Mouse (Mus musculus) heart, postnatal 10 days (tissue): ENCODE measurements around the gene Foxp1. TPM values are rescaled to one million over a fixed set of nuclear protein-coding genes. Genes with fewer than 3 reads are reported as not detected.

Source experiments
- DNase-seq, 2 experiments: peaks; one replicate each; pipeline ENCODE4 v3.0.0; 2021
- intact Hi-C: fragments of 180-260 bp; cut with DNase I; formaldehyde crosslinking; loops from one replicate; pipeline ENCODE4 v1.15.1; 2025
- total RNA-seq, 2 experiments: library from RNA; stranded (reverse); gene quantifications; 2 replicates each; pipeline ENCODE4 v1.2.3; 2021

Gene Foxp1
- total RNA-seq, 2 experiments from 2014 or later, result 52.4 to 60.6 TPM

GRCm38 (mm10) chr6:99203231-99203630 lies 319.3 kb downstream of the Foxp1 start:
- intact Hi-C loops, result loop anchor here (5.0 kb wide), 3 partner anchors 36 to 319 kb away; partner anchors contain the start of gene Foxp1
- no peak for DNase-seq

- intact Hi-C loops, result loop anchor here (5.0 kb wide), 3 partner anchors 35 to 320 kb away; partner anchors contain the start of gene Foxp1
- no peak for DNase-seq
Measured at GRCm38 (mm10) chr6:99202781-99203180, 319.7 kb downstream of the Foxp1 start.

DNA sequence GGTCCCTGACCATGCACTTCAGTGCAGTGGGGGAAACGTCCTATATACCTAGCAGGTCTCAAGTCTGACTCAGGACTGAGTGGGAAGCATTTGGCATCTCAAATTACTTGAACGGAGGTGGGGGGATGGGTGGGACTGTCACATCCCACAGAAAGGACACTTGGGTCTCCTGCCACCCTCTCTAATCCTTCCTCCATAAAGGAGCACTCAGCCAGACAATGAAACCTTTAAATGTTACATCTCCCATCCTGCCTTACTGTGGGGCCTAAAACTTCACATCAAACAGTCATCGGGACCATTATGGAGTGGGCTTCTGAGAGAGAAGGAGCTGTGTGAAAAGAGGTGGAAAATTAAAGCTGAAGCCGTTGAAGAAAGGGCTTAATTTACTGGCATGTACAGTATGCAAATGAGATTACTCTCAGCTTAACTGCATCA lies 321.2 kb downstream of the Foxp1 start:
- intact Hi-C loops, result loop anchor here (5.0 kb wide), 3 partner anchors 34 to 321 kb away; partner anchors contain the start of gene Foxp1
- DNase-seq, result no peak

DNA sequence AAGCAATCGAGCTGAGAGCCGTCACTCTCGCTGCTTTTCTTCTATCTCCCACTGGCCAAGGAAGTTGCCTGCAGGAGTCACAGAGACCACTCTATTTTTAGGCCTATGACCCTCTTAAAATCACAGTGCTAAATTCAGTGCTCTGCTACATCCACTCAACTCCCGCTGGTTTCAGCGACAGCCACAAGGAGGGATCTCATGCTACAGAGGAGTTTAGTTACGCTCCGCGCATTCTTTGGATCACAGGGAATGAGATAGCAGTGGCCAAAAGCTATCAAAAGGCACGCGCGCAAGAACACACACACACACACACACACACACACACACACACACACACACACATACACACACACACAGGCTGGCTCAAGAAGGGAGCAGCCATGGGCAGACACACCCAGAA lies 321.9 kb downstream of the Foxp1 start:
- intact Hi-C loops, result loop anchor here (5.0 kb wide), 3 partner anchors 33 to 322 kb away; partner anchors contain the start of gene Foxp1
- DNase-seq, result peak; percentile 56

GRCm38 (mm10) chr6:99199277-99199676 lies 323.2 kb downstream of the Foxp1 start:
- no peak for DNase-seq
- intact Hi-C loops, result no loop called here

DNA sequence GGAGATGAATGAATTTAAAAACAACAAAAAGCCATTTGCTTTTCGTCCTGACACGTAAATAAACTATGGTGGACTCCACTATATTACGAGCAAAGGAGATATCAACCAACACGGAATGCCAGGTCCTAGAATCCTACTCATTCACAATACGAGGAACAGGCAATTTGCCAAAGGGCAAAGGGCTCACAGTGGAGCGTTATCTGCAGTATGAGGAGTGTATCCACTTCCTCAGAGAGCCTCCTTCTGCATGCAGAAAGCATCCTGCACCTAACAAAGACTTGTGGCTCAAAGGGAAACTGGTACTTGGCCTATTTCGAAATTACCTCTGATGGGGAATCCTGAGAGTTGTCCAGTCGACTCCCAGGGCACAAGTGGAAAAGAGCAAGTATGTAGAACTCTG lies 328.8 kb downstream of the Foxp1 start:
- intact Hi-C loops, result no loop called here
- DNase-seq, result no peak

DNA sequence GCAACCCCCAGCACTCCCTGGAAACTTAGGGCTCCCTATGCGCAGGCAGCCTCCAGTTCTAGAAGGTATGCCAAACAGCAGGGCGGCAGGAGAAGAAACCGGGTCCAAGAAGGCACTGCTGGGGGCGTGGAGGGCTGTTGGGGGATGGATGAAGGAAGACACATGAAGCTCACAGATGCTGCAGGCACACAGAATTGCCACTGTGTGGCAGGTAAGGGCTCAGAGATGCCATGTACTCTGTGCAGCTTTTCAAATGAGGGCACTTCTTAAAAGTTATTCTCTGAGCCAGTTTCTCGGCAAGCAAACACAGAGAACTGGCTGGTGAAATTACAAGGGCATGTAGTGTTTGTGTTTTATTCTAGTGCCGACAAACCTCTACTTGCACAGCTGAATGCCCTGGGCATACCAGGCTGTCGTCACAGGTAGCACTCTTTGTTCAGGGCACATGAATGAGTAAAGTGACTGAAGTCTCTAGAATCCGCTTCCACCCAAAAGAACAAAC lies 330.8 kb downstream of the Foxp1 start:
- intact Hi-C loops, result no loop called here
- DNase-seq, result no peak

GRCm38 (mm10) chr6:99191041-99191635 lies 331.4 kb downstream of the Foxp1 start:
- no peak for DNase-seq
- intact Hi-C loops, result no loop called here

DNA sequence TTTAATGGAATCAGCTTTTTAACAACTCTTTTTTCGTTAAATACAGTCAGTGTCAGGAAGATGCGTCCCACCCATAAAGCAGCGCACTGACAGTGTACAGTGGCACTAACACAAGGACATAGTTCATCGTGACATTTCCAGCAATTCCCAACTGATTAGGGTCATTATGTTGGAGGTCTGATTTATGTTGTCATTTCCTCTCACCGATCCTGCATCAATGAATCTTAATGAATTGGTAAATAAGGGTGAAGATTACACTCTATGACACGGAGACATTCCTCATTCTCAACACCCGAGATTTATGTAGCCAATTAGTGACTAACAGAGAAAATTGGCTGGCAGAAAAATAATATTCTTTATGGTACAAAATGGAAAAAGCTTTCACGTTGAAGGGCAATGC lies 332.6 kb downstream of the Foxp1 start:
- DNase-seq, result no peak
- intact Hi-C loops, result no loop called here

DNA sequence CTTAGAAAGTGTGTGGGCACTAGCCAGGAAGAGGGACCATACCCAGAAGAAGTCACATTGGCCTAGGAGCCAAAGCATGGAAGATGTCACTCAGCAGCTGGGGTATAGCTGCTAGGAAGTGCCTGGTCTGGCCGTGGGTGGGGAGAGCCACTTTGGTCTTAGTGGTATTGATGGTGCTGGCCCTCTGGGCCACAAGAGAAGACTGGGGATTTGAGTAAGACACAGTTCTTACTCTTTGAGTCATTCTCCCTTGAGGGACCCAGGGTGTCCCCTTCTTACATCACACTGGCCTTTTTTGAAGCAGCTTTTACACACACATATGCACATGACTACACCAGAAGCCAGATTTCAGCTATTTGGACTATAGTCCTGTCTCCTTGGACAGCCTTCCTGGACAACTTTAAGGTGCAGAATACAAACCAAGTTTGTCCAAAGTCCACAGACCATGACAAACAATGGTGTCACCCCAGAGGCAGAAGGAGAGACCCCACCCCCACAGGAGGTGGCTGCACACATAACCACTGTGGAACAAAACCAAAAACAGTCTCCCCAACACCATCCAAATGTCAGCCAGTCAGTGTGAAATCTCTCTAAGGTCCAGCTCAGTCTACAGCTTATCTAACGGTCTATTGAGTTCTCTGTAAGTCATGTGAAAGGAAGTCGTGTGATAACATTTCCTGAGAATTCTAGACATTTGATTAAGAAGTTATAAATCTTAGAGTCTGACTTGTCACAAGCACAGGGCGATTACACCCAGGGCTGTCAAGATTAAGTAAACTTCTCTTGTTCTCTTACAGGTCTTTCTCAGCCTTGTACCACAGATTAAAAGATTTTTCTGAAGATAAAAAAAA lies 333.9 kb downstream of the Foxp1 start:
- DNase-seq, result no peak
- intact Hi-C loops, result no loop called here

DNA sequence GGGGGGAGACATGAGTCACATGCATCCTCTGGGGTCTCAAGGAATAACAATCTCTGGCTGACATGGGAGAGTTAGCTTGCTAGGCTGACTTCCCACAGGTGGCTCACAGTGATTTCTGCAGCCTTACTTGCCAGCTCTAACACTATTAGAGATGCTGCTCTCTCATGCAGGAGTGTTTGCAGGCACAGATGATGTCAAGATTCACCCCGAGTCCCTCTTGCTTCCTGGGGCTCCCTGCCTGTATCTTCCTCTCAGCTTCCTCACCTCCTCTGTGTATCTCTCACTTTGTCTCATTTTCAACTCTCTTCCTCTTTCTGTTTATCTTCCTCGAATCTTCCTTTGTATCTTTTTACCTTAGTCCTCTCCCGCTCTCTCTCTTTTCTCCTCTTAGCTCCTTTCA lies 334.6 kb downstream of the Foxp1 start:
- DNase-seq, result no peak
- intact Hi-C loops, result no loop called here

DNA sequence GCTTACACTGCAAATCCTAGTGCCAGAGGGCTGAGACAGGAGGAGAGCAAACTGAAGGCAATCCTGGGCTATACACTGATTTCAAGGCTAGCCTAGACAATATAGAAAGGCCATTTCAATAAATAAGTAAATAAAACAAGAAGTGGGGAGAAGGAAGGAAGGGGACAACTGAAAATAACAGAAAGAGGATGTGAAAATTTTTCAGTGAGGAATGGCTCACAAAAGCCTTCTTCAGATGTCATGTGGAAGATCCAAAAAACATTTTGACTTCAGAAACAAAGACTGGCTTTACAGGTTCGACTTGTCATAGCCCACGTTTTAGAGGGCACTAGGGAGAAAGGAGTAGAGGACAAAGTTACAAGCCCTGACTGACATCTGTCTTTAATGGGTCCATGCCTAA lies 335.1 kb downstream of the Foxp1 start:
- intact Hi-C loops, result no loop called here
- DNase-seq, result no peak

- DNase-seq, result no peak
- intact Hi-C loops, result no loop called here
Measured at GRCm38 (mm10) chr6:99186569-99186968, 336.0 kb downstream of the Foxp1 start.

DNA sequence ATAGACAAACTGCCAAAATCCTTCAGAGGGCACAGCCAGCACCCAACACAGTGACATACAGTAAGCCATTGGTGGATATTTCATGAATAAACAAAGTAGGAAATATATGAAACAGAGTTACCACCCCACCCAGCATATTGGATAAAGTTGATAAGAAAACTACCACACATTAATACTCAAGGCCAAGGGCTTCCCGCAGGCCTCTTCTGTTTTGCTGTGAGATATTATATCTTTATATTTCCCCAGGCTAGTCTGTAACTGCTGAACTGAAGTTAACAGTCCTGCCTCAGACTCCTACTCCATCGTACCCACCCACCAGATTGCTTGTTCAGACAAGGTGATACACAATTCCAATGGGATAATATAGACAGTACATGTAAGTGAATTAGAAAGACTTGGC lies 336.7 kb downstream of the Foxp1 start:
- no peak for DNase-seq
- intact Hi-C loops, result no loop called here

DNA sequence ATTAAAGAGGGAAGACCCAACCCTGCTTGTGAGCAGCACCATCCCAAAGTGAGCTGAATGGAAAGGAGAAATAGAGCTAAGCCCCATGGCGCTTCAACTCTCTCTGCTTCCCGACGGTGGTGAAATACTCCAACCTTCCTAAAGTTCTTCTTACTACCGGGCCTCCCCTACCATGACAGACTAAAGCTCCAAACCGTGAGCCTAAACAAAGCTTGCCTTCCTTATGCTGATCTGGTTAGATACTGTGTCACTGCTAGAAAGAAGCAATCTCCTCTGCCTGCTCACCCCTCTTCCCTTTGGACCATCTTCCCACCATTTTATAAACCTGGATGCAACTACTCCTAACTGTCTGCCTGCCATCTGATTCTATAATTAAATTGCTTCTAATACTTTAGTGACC lies 338.5 kb downstream of the Foxp1 start:
- intact Hi-C loops, result no loop called here
- DNase-seq, result no peak

DNA sequence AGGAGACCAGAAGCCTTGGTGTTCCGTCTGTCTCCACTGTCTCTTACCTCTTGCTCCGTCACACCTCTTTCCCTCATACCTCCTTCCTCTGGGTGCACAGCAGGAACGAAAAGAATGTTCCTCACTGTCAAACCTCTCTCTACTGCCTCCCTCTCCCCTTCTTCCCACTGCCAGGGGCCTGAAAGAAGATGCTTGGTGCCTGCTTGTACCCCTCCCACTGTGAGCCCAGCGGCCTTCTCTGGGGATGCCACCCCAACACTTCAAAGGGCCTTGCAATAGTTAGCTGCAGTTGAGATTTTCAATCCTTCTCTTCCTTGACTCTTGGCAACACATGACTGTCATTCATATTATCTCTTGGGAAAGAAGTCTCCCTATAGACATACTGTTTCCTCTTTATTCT lies 339.7 kb downstream of the Foxp1 start:
- no peak for DNase-seq
- intact Hi-C loops, result no loop called here

DNA sequence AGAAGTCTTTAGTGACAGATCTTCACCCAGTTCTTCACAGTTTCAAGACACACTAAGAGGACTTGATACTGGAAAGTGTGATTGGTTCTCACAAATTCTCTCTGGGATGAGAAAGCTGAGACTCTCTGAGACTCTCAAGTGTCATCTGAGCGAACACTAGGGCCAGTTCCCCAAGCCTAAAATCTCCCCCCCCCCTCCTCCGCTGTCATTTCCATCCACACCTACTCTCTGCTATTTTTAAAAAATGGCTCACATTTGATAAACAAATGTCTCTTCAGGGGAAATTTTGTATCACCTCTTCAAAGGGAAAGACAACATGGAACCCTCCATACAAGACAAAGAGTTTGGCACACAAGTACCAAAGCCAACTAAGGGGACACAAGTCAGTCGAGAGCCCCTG lies 346.3 kb downstream of the Foxp1 start:
- intact Hi-C loops, result no loop called here

DNA sequence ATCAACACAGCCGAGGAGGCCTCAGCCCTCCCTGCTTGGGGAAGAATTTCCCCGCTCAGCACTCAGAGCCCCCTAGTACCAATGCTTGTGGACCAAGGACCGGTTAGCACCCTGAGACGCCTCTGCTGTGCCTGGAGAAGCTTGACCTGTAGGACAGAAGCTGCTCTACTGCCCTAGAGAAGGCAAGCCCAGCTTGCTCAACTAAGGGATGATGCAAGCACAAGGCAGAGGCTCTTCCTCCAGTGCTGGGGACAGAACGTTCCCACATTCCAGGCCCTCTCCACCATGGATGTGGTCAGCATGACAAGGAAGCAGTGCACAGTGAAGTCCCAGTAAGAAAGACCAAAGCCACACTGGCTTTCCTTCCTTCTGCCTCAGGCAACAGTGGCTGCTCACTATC lies 347.1 kb downstream of the Foxp1 start:
- intact Hi-C loops, result no loop called here
- DNase-seq, result peak in 1 of 2 experiments; percentile 23

More for the DNA sequence above, 346.3 kb downstream of the Foxp1 start:
- no peak for DNase-seq

DNA sequence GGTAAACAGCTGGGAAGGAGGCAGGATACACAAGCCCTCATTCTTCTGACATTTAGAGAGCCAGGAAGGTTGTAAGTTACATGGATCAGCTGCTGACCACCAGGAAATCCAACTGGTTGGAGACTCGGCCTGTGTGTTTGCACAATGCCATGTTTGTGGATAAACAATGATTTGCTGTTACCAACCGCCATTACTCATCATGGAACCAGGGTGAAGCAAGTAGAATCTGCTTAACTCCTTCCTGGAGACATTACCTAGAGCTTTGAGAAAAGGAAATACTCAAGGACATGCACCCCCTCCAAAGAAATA lies 348.7 kb downstream of the Foxp1 start:
- DNase-seq, result no peak
- intact Hi-C loops, result loop anchor here (1.0 kb wide), 1 partner anchor 20 kb away; no protein-coding TSS in a partner anchor

GRCm38 (mm10) chr6:99173066-99173901 lies 349.2 kb downstream of the Foxp1 start:
- intact Hi-C loops, result loop anchor here (1.0 kb wide), 1 partner anchor 19 kb away; no protein-coding TSS in a partner anchor
- DNase-seq, result no peak

DNA sequence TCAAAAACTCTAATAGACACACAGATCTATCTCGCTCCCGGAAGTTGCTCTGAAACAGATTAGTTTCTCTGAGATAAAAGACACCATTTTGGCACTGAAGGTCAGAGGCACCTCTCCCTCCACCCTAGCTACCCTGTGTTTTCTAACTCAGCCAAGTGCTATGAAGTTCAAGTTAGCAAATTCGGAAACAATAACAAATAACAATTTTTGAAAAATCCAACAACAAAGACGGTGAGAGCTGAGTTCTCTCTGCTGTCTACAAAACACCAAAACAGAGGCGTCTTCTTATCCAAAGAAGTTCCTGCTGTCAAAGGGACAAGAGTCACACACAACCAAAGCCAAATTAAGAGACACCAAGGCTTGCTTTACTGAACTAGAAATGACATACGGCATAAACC lies 349.9 kb downstream of the Foxp1 start:
- no peak for DNase-seq
- intact Hi-C loops, result no loop called here
